Mouse (Mus musculus): Measurements from ENCODE around the gene Rnft2. TPM values are rescaled to one million over a fixed set of nuclear protein-coding genes. Genes with fewer than 3 reads are reported as not detected.

The Rnft2 gene
- polyA plus RNA-seq, 1 experiment from 2014 or later: 2.6 TPM

- Histone ChIP-seq H3K4me1 (ENCODE audit: control insufficient read depth, insufficient read depth, low read length) (no peaks in the 10 kb centered on the region), H3K4me2 (replicated peaks; ENCODE audit: low read depth, low read length) (no peak overlapping the region), H3K9me3 (ENCODE audit: control insufficient read depth, low read depth, low read length) (no peaks in the 10 kb centered on the region), H3K36me3 (ENCODE audit: control insufficient read depth, insufficient read depth, low read length) (peaks cover 12% of the 10 kb centered on the region; the same call in 1 of the 2 replicates), H3K27me3 (ENCODE audit: control insufficient read depth, insufficient read depth, low read length) (no peaks in the 10 kb centered on the region), H3K4me3 (ENCODE audit: low read depth, low read length) (no peak overlapping the region), H3K9ac (replicated peaks; ENCODE audit: low read depth, low read length) (no peak overlapping the region), H3K27ac (ENCODE audit: low read length) (no peak overlapping the region)
- WGBS: 77% methylated on average over 10 of the region's 10 CpGs
- no peak for ATAC-seq (ENCODE audit: insufficient number of reproducible peaks, insufficient read depth, low FRiP score, low read depth)
Measured at GRCm38 (mm10) chr5:118147264-118147663, 97.7 kb downstream of the Rnft2 start.

DNA sequence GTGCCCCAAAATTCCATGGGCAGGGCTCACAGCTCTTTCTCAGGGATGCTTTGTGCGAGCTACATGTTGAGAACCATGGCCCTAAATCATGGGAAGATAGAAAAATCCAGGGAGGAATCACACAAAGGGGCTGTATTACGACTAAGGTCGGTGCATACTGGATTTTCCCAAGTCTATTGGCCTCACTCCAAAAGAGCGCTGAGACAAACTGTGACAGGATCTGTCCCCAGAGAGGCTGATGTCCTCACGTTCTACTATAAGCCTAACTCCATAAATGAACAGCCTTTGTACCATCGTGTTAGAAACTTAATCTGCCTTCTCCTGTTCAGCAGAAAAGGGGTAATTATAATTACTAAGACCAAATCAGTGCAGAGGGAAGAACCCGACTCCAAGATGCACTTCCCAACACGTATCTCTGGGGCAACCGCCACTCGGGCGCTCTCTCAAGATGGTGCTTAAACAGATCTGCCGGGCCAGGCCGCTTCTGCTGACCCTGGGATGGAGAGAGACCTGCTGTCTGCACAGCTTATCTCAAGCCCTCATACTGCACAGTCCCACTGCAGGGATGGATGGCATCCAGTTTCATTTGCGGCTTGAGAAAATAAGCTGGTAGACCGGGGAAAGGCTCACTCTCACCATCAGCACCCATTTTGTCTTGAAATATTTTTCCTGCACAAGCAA is 98.8 kb downstream of the Rnft2 start:
- Histone ChIP-seq H3K27ac (ENCODE audit: low read length) (no peak overlapping the region), H3K9me3 (ENCODE audit: control insufficient read depth, low read depth, low read length) (no peaks in the 10 kb centered on the region), H3K36me3 (ENCODE audit: control insufficient read depth, insufficient read depth, low read length) (peaks cover 18% of the 10 kb centered on the region), H3K4me1 (ENCODE audit: control insufficient read depth, insufficient read depth, low read length) (no peaks in the 10 kb centered on the region), H3K4me2 (replicated peaks; ENCODE audit: low read depth, low read length) (no peak overlapping the region), H3K27me3 (ENCODE audit: control insufficient read depth, insufficient read depth, low read length) (no peaks in the 10 kb centered on the region), H3K4me3 (ENCODE audit: low read depth, low read length) (no peak overlapping the region), H3K9ac (replicated peaks; ENCODE audit: low read depth, low read length) (no peak overlapping the region)
- 78% methylated on average over 15 of the region's 15 CpGs for WGBS
- no peak for ATAC-seq (ENCODE audit: insufficient number of reproducible peaks, insufficient read depth, low FRiP score, low read depth)

DNA sequence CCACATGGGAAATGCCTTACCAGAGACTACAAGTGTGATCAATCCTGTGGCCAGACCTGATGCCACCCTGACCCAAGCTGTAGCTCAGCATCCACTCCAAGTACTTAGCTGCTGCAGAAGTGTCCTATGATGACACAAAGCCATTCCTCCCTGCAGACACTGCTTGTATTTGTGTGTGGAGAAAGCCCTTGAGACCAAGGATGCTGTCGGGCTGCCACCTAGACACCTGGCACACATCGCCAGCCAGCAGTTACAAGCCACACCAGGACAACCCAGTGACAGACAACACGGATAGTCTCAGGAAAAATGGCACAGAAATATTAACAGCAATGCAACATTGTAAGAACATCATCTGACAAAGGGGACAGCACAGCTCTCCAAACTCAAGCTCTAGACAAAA is 99.5 kb downstream of the Rnft2 start:
- Histone ChIP-seq H3K9ac (replicated peaks; ENCODE audit: low read depth, low read length) (no peak overlapping the region), H3K4me2 (replicated peaks; ENCODE audit: low read depth, low read length) (no peak overlapping the region), H3K27ac (ENCODE audit: low read length) (no peak overlapping the region), H3K36me3 (ENCODE audit: control insufficient read depth, insufficient read depth, low read length) (peaks cover 19% of the 10 kb centered on the region), H3K4me3 (ENCODE audit: low read depth, low read length) (no peak overlapping the region), H3K4me1 (ENCODE audit: control insufficient read depth, insufficient read depth, low read length) (no peaks in the 10 kb centered on the region), H3K9me3 (ENCODE audit: control insufficient read depth, low read depth, low read length) (no peaks in the 10 kb centered on the region), H3K27me3 (ENCODE audit: control insufficient read depth, insufficient read depth, low read length) (no peaks in the 10 kb centered on the region)
- 95% methylated on average over 3 of the region's 3 CpGs for WGBS
- no peak for ATAC-seq (ENCODE audit: insufficient number of reproducible peaks, insufficient read depth, low FRiP score, low read depth)

GRCm38 (mm10) chr5:118144770-118145169 is 100.1 kb downstream of the Rnft2 start:
- 79% methylated on average over 6 of the region's 6 CpGs for WGBS
- H3K4me3 ChIP-seq (ENCODE audit: low read depth, low read length): no peak overlapping the region
- no peak overlapping the region for H3K27ac ChIP-seq (ENCODE audit: low read length)
- no peak overlapping the region for H3K9ac ChIP-seq (replicated peaks; ENCODE audit: low read depth, low read length)
- no peaks in the 10 kb centered on the region for H3K9me3 ChIP-seq (ENCODE audit: control insufficient read depth, low read depth, low read length)
- H3K27me3 ChIP-seq (ENCODE audit: control insufficient read depth, insufficient read depth, low read length): no peaks in the 10 kb centered on the region
- peaks cover 19% of the 10 kb centered on the region for H3K36me3 ChIP-seq (ENCODE audit: control insufficient read depth, insufficient read depth, low read length)
- H3K4me2 ChIP-seq (replicated peaks; ENCODE audit: low read depth, low read length): no peak overlapping the region
- no peak for ATAC-seq (ENCODE audit: insufficient number of reproducible peaks, insufficient read depth, low FRiP score, low read depth)
- no peaks in the 10 kb centered on the region for H3K4me1 ChIP-seq (ENCODE audit: control insufficient read depth, insufficient read depth, low read length)

DNA sequence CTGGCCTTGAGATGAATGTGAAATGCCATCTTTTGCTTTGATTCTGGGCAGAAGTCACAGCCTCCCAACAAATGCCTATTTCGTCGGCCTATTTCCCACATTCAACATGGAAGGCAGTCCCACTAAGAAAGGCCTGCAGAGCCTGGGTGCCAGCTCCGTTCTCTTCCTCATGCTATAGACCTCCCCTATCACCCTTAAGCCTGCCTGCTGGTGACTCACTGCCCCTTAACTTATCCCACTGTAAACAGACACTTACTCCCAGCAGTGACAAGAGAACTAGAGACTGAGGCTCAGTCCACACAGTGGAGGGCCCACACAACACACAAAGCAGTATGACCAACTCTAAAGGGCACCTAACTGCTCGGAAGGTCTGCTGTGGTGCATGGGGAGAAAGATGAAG is 100.6 kb downstream of the Rnft2 start:
- H3K4me1 ChIP-seq (ENCODE audit: control insufficient read depth, insufficient read depth, low read length): no peaks in the 10 kb centered on the region
- no peaks in the 10 kb centered on the region for H3K27me3 ChIP-seq (ENCODE audit: control insufficient read depth, insufficient read depth, low read length)
- no peak for ATAC-seq (ENCODE audit: insufficient number of reproducible peaks, insufficient read depth, low FRiP score, low read depth)
- no peak overlapping the region for H3K27ac ChIP-seq (ENCODE audit: low read length)
- H3K4me2 ChIP-seq (replicated peaks; ENCODE audit: low read depth, low read length): no peak overlapping the region
- no peaks in the 10 kb centered on the region for H3K9me3 ChIP-seq (ENCODE audit: control insufficient read depth, low read depth, low read length)
- no peak overlapping the region for H3K4me3 ChIP-seq (ENCODE audit: low read depth, low read length)
- H3K9ac ChIP-seq (replicated peaks; ENCODE audit: low read depth, low read length): no peak overlapping the region
- WGBS: 70% methylated on average over 4 of the region's 4 CpGs
- H3K36me3 ChIP-seq (ENCODE audit: control insufficient read depth, insufficient read depth, low read length): peaks cover 19% of the 10 kb centered on the region

- H3K4me3 ChIP-seq (ENCODE audit: low read depth, low read length): no peak overlapping the region
- no peak overlapping the region for H3K4me2 ChIP-seq (replicated peaks; ENCODE audit: low read depth, low read length)
- no peaks in the 10 kb centered on the region for H3K27me3 ChIP-seq (ENCODE audit: control insufficient read depth, insufficient read depth, low read length)
- H3K4me1 ChIP-seq (ENCODE audit: control insufficient read depth, insufficient read depth, low read length): no peaks in the 10 kb centered on the region
- WGBS: 80% methylated on average over 12 of the region's 12 CpGs
- H3K36me3 ChIP-seq (ENCODE audit: control insufficient read depth, insufficient read depth, low read length): peaks cover 19% of the 10 kb centered on the region
- no peaks in the 10 kb centered on the region for H3K9me3 ChIP-seq (ENCODE audit: control insufficient read depth, low read depth, low read length)
- no peak for ATAC-seq (ENCODE audit: insufficient number of reproducible peaks, insufficient read depth, low FRiP score, low read depth)
- H3K9ac ChIP-seq (replicated peaks; ENCODE audit: low read depth, low read length): no peak overlapping the region
- no peak overlapping the region for H3K27ac ChIP-seq (ENCODE audit: low read length)
Measured at GRCm38 (mm10) chr5:118143211-118144026, 101.5 kb downstream of the Rnft2 start.

- Histone ChIP-seq H3K36me3 (ENCODE audit: control insufficient read depth, insufficient read depth, low read length) (peaks cover 19% of the 10 kb centered on the region), H3K27ac (ENCODE audit: low read length) (no peak overlapping the region), H3K4me3 (ENCODE audit: low read depth, low read length) (no peak overlapping the region), H3K9ac (replicated peaks; ENCODE audit: low read depth, low read length) (no peak overlapping the region), H3K4me2 (replicated peaks; ENCODE audit: low read depth, low read length) (no peak overlapping the region), H3K9me3 (ENCODE audit: control insufficient read depth, low read depth, low read length) (no peaks in the 10 kb centered on the region), H3K27me3 (ENCODE audit: control insufficient read depth, insufficient read depth, low read length) (no peaks in the 10 kb centered on the region), H3K4me1 (ENCODE audit: control insufficient read depth, insufficient read depth, low read length) (no peaks in the 10 kb centered on the region)
- ATAC-seq (ENCODE audit: insufficient number of reproducible peaks, insufficient read depth, low FRiP score, low read depth): no peak
- 87% methylated on average over 8 of the region's 8 CpGs for whole genome bisulfite sequencing
Measured at GRCm38 (mm10) chr5:118142471-118142870, 102.4 kb downstream of the Rnft2 start.

Measured in stomach, embryonic 14.5 days (tissue).